Mouse (Mus musculus) B cell, adult 62 days (primary cell): ENCODE data around the gene Enthd1. TPM values are rescaled to one million over a fixed set of nuclear protein-coding genes. Genes with fewer than 3 reads are reported as not detected.

ENCODE experiments used
- total RNA-seq: library from RNA; stranded (reverse); gene quantifications from 4 replicates; pipeline ENCODE4 v1.2.4, GENCODE M21; 2023

Gene Enthd1
- 0.45 to 0.50 TPM in 2 of 4 replicates, not detected in the others for total RNA-seq

DNA sequence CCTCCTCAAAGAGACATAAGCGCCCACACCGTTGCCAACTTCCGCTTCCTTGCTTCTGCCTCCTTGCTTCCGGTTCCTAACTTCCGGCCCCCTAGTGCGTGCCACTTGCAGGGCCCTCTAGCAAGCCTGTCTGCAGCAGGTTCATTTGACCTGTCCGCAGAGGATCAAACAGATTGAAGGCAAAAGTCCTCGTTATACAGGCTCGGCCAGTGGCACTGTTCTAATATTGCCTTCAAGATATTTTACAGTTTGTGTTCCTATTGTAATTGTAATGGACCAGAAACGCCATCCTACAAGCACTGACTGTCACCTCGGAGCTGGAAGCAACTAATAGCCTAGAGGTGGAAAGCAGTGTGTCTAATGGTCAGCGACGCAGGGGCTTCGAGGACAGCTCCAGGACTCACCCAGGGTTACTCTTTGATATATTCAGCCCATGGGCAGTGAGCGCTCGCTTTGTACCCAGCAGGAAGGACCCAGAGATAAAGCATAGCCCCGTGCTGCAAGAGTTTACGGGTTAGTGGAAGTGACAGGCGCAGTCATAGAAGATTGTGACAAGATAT, at the start of gene Enthd1:
Gene Enthd1 (minus strand): TSS at position 51 of the 560 bp plus-strand sequence.

DNA sequence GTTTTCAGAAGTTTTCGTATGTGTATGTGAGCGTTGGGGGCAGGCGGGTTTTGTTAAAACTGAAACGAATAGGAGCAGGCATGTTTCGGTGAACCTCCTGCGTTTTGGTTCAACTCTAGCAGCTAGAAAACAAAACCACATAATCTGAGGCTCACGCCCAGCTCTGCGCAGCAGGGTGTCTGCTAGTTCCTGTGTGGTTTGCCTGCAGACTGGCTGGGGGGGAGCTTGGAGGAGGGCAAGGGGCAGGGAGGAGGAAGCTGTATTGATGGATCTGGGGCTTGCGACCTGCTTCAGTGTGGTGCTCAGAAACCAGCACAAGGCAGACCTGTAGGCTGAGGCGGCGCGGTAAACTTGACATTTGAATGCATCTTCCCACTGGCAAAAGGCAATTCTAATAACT, 7.3 kb upstream of the Enthd1 start, which contains the start of gene Grap2:
Gene Grap2 (plus strand): TSS at position 304 of the 400 bp plus-strand sequence.

Other genes with a start within 250 kb of the Enthd1 start
- 144 to 163 TPM (median 148 TPM) in 4 replicates for gene Grap2, start 7.4 kb upstream of the Enthd1 start, total RNA-seq
- gene Fam83f, start 106.7 kb upstream of the Enthd1 start, total RNA-seq, result 0.58 to 1.1 TPM (median 0.76 TPM) in 4 replicates
- gene Tnrc6b, start 146.2 kb upstream of the Enthd1 start, total RNA-seq, result 205 to 224 TPM (median 215 TPM) in 4 replicates